Mouse (Mus musculus) 3134 (cell line): ENCODE data around the gene Nbr1.
"Not testable (repeated sequence)": the region's sequence is repeated elsewhere in the genome, so short reads cannot be mapped to it uniquely, and the experiment has no call there.

Experiments
- DNase-seq: peaks from one replicate; pipeline ENCODE4 v3.0.0-alpha.2; 2011; ENCODE audit warnings: low spot score; ENCODE audit not compliant: insufficient read length; ENCODE audit errors: extremely low read depth

The Nbr1 gene

GRCm38 (mm10) chr11:101618596-101618995 is 66.6 kb downstream of the Nbr1 start:
- DNase-seq: no peak

DNA sequence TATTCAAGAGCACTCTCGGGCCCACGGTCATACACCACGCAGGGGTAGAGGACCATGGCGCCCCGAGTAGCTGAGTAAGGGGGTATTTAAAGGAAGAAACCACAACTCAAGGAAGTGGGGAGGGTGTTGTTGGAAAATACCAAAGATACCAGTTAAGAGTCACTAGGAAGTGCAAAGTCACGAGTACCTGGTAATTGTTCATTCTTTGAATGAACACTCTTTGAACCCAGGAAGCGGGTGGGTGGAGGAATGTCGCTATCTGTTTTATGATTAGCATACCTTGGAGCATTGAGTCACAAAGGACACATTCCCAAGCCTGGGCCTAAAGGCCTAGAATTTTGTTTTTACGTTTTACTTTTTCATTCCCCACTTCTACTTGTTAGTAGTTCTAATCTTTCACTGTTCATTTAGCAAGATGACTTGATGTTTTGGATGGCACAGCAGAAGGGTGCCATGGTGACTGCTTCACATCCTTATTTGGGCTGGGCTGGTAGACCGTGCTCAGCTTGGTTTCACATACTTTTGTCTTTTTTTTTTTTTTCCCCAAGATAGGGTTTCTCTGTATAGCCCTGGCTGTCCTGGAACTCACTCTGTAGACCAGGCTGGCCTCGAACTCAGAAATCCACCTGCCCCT is 68.2 kb downstream of the Nbr1 start:
- DNase-seq: not testable (repeated sequence)

DNA sequence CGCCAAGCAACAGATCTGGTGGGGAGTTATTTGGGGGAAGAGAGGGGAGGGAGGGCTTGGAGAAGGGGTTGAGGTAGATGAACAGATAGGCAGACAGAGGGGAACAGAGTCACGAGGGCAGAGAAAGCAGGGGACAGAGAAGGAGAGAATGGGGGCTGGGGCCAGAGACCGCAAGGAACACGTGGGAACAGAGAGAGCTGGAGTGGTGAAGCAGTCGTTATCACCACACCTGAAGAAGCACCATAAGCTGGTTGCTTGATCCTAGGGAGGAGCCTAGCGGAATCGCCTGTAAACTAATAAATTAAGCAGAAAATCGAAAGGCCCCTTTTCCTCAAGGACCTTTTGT is 74.7 kb downstream of the Nbr1 start:
- DNase-seq: no peak

GRCm38 (mm10) chr11:101626995-101627856 is 75.3 kb downstream of the Nbr1 start, which contains the start of gene Rdm1:
Gene Rdm1 (plus strand): TSS chr11:101627195.
- DNase-seq: peak; percentile 84

- peak; percentile 95 for DNase-seq
These were observed 76.1 kb downstream of the Nbr1 start for GRCm38 (mm10) chr11:101627857-101628559.

DNA sequence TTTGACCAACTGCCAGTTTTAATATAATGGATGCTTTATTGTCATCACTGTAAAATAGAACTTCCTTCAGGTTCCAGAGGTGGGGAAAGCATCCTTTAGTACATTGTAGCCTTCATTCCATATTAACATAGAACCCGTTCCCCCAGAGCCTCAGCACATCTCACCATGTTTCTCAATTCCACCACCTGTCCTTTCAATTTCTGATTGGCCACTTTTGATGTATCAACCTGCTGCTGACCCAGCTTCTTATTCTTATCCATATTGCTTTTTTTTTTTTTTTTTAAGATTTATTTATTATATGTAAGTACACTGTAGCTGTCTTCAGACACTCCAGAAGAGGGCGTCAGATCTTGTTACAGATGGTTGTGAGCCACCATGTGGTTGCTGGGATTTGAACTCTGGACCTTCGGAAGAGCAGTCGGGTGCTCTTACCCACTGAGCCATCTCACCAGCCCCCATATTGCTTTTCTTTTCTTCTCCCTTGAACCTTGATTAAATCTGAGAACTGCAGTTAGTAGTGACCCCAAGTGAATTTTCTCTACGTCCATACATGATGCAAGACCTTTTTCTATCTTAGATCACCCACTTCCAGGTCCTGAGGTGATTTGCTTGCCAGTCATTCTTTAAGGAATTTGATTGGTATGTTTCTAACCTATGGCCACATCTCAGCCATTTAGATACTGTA is 76.9 kb downstream of the Nbr1 start:
- DNase-seq: not testable (repeated sequence)
